Mouse (Mus musculus): ENCODE measurements around the gene Aspm. TPM values are rescaled to one million over a fixed set of nuclear protein-coding genes. Genes with fewer than 3 reads are reported as not detected.
"Not testable (repeated sequence)": the region's sequence is repeated elsewhere in the genome, so short reads cannot be mapped to it uniquely, and the experiment has no call there.

Aspm gene
- polyA plus RNA-seq, 1 experiment from 2014 or later, result 16.1 TPM

- H3K27me3 ChIP-seq (replicated peaks; ENCODE audit: control insufficient read depth, insufficient read depth, low read length), result no peaks in the 10 kb centered on the region
- 23% methylated on average over 10 of the region's 10 CpGs for WGBS
- no peak for ATAC-seq (replicated peaks; ENCODE audit: low FRiP score)
- H3K4me2 ChIP-seq, result peak overlapping the region; percentile 80
- H3K9ac ChIP-seq (ENCODE audit: low read depth, low read length), result no peak overlapping the region
- peak overlapping the region; percentile 70 for H3K4me3 ChIP-seq (ENCODE audit: low read depth, low read length)
- H3K9me3 ChIP-seq (ENCODE audit: control insufficient read depth, low read length), result no peaks in the 10 kb centered on the region
- peaks cover under 1% of the 10 kb centered on the region for H3K36me3 ChIP-seq (ENCODE audit: control insufficient read depth, insufficient read depth, low read length)
- H3K4me1 ChIP-seq (replicated peaks; ENCODE audit: control insufficient read depth, insufficient read depth, low read length), result peaks cover 28% of the 10 kb centered on the region
- DNase-seq (ENCODE audit: low spot score), result no peak
- H3K27ac ChIP-seq (ENCODE audit: low read depth, low read length), result no peak overlapping the region
Measured at GRCm38 (mm10) chr1:139423931-139424330, 30.6 kb upstream of the Aspm start.

- no peak overlapping the region for H3K27ac ChIP-seq (ENCODE audit: low read depth, low read length)
- 62% methylated on average over 3 of the region's 3 CpGs for WGBS
- DNase-seq (ENCODE audit: low spot score), result no peak
- H3K4me2 ChIP-seq, result peak overlapping the region; percentile 54
- H3K4me1 ChIP-seq (replicated peaks; ENCODE audit: control insufficient read depth, insufficient read depth, low read length), result peaks cover 28% of the 10 kb centered on the region
- H3K9ac ChIP-seq (ENCODE audit: low read depth, low read length), result peak overlapping the region; percentile 20; the same call in 1 of the 2 replicates
- H3K27me3 ChIP-seq (replicated peaks; ENCODE audit: control insufficient read depth, insufficient read depth, low read length), result no peaks in the 10 kb centered on the region
- H3K4me3 ChIP-seq (ENCODE audit: low read depth, low read length), result peak overlapping the region; percentile 14
- H3K36me3 ChIP-seq (ENCODE audit: control insufficient read depth, insufficient read depth, low read length), result peaks cover 4% of the 10 kb centered on the region
- H3K9me3 ChIP-seq (ENCODE audit: control insufficient read depth, low read length), result no peaks in the 10 kb centered on the region
- ATAC-seq (replicated peaks; ENCODE audit: low FRiP score), result no peak
Measured at GRCm38 (mm10) chr1:139425006-139425405, 29.6 kb upstream of the Aspm start.

GRCm38 (mm10) chr1:139438373-139438772 lies 16.2 kb upstream of the Aspm start:
- peaks cover 12% of the 10 kb centered on the region; the same call in 1 of the 2 replicates for H3K36me3 ChIP-seq (ENCODE audit: control insufficient read depth, insufficient read depth, low read length)
- H3K9ac ChIP-seq (ENCODE audit: low read depth, low read length), result no peak overlapping the region
- no peak overlapping the region for H3K4me3 ChIP-seq (ENCODE audit: low read depth, low read length)
- no peaks in the 10 kb centered on the region for H3K9me3 ChIP-seq (ENCODE audit: control insufficient read depth, low read length)
- H3K4me2 ChIP-seq, result no peak overlapping the region
- no peaks in the 10 kb centered on the region for H3K4me1 ChIP-seq (replicated peaks; ENCODE audit: control insufficient read depth, insufficient read depth, low read length)
- no peak overlapping the region for H3K27ac ChIP-seq (ENCODE audit: low read depth, low read length)
- no peak for DNase-seq (ENCODE audit: low spot score)
- peak; percentile 61 for ATAC-seq (replicated peaks; ENCODE audit: low FRiP score)
- H3K27me3 ChIP-seq (replicated peaks; ENCODE audit: control insufficient read depth, insufficient read depth, low read length), result no peaks in the 10 kb centered on the region

GRCm38 (mm10) chr1:139443103-139443502 lies 11.5 kb upstream of the Aspm start:
- not testable (repeated sequence) for H3K9ac ChIP-seq (ENCODE audit: low read depth, low read length); H3K4me2 ChIP-seq; ATAC-seq (replicated peaks; ENCODE audit: low FRiP score); H3K36me3 ChIP-seq (ENCODE audit: control insufficient read depth, insufficient read depth, low read length); H3K9me3 ChIP-seq (ENCODE audit: control insufficient read depth, low read length); H3K27me3 ChIP-seq (replicated peaks; ENCODE audit: control insufficient read depth, insufficient read depth, low read length); H3K27ac ChIP-seq (ENCODE audit: low read depth, low read length); DNase-seq (ENCODE audit: low spot score); H3K4me1 ChIP-seq (replicated peaks; ENCODE audit: control insufficient read depth, insufficient read depth, low read length); H3K4me3 ChIP-seq (ENCODE audit: low read depth, low read length)
- 77% methylated on average over 9 of the region's 9 CpGs for WGBS

GRCm38 (mm10) chr1:139455226-139455869 lies 776 bp downstream of the Aspm start:
- Histone ChIP-seq H3K36me3 (ENCODE audit: control insufficient read depth, insufficient read depth, low read length) (peaks cover 10% of the 10 kb centered on the region), H3K4me3 (ENCODE audit: low read depth, low read length) (peak overlapping the region; percentile 87), H3K9ac (ENCODE audit: low read depth, low read length) (peak overlapping the region; percentile 90), H3K9me3 (ENCODE audit: control insufficient read depth, low read length) (no peaks in the 10 kb centered on the region), H3K27me3 (replicated peaks; ENCODE audit: control insufficient read depth, insufficient read depth, low read length) (no peaks in the 10 kb centered on the region), H3K4me1 (replicated peaks; ENCODE audit: control insufficient read depth, insufficient read depth, low read length) (peaks cover 5% of the 10 kb centered on the region), H3K4me2 (peak overlapping the region; percentile 83), H3K27ac (ENCODE audit: low read depth, low read length) (peak overlapping the region; percentile 87)
- DNase-seq (ENCODE audit: low spot score) (no peak), ATAC-seq (replicated peaks; ENCODE audit: low FRiP score) (peak; percentile 59)
- 2% methylated on average over 17 of the region's 17 CpGs for WGBS

- Histone ChIP-seq H3K9ac (ENCODE audit: low read depth, low read length) (no peak overlapping the region), H3K27me3 (replicated peaks; ENCODE audit: control insufficient read depth, insufficient read depth, low read length) (no peaks in the 10 kb centered on the region), H3K36me3 (ENCODE audit: control insufficient read depth, insufficient read depth, low read length) (peaks cover 18% of the 10 kb centered on the region), H3K4me1 (replicated peaks; ENCODE audit: control insufficient read depth, insufficient read depth, low read length) (peaks cover 5% of the 10 kb centered on the region), H3K9me3 (ENCODE audit: control insufficient read depth, low read length) (no peaks in the 10 kb centered on the region), H3K4me3 (ENCODE audit: low read depth, low read length) (no peak overlapping the region), H3K4me2 (no peak overlapping the region; the same call in 1 of the 2 replicates), H3K27ac (ENCODE audit: low read depth, low read length) (no peak overlapping the region)
- DNase-seq (ENCODE audit: low spot score) (no peak), ATAC-seq (replicated peaks; ENCODE audit: low FRiP score) (no peak)
- 75% methylated on average over 5 of the region's 5 CpGs for WGBS
Measured at GRCm38 (mm10) chr1:139460807-139461206, 6.2 kb downstream of the Aspm start.

- Histone ChIP-seq H3K9ac (ENCODE audit: low read depth, low read length) (no peak overlapping the region; the same call in 1 of the 2 replicates), H3K9me3 (ENCODE audit: control insufficient read depth, low read length) (no peaks in the 10 kb centered on the region), H3K36me3 (ENCODE audit: control insufficient read depth, insufficient read depth, low read length) (peaks cover 22% of the 10 kb centered on the region), H3K27me3 (replicated peaks; ENCODE audit: control insufficient read depth, insufficient read depth, low read length) (no peaks in the 10 kb centered on the region), H3K4me2 (no peak overlapping the region; the same call in 1 of the 2 replicates), H3K4me1 (replicated peaks; ENCODE audit: control insufficient read depth, insufficient read depth, low read length) (no peaks in the 10 kb centered on the region), H3K27ac (ENCODE audit: low read depth, low read length) (no peak overlapping the region), H3K4me3 (ENCODE audit: low read depth, low read length) (no peak overlapping the region)
- 69% methylated on average over 11 of the region's 11 CpGs for WGBS
- ATAC-seq (replicated peaks; ENCODE audit: low FRiP score) (peak; percentile 92), DNase-seq (ENCODE audit: low spot score) (no peak)
Measured at GRCm38 (mm10) chr1:139465936-139466335, 11.4 kb downstream of the Aspm start.

GRCm38 (mm10) chr1:139478898-139479297 lies 24.3 kb downstream of the Aspm start:
- 92% methylated on average over 11 of the region's 11 CpGs for WGBS
- DNase-seq (ENCODE audit: low spot score) (no peak), ATAC-seq (replicated peaks; ENCODE audit: low FRiP score) (no peak)
- no peak overlapping the region for H3K27ac ChIP-seq (ENCODE audit: low read depth, low read length)
- no peaks in the 10 kb centered on the region for H3K9me3 ChIP-seq (ENCODE audit: control insufficient read depth, low read length)
- no peak overlapping the region for H3K4me3 ChIP-seq (ENCODE audit: low read depth, low read length)
- no peaks in the 10 kb centered on the region for H3K27me3 ChIP-seq (replicated peaks; ENCODE audit: control insufficient read depth, insufficient read depth, low read length)
- no peak overlapping the region for H3K4me2 ChIP-seq
- H3K4me1 ChIP-seq (replicated peaks; ENCODE audit: control insufficient read depth, insufficient read depth, low read length), result no peaks in the 10 kb centered on the region
- no peak overlapping the region for H3K9ac ChIP-seq (ENCODE audit: low read depth, low read length)
- peaks cover 49% of the 10 kb centered on the region for H3K36me3 ChIP-seq (ENCODE audit: control insufficient read depth, insufficient read depth, low read length)

- H3K4me2 ChIP-seq, result no peak overlapping the region
- no peak for DNase-seq (ENCODE audit: low spot score)
Measured at GRCm38 (mm10) chr1:139480246-139480645, 25.7 kb downstream of the Aspm start.

More at GRCm38 (mm10) chr1:139480246-139480645, 25.7 kb downstream of the Aspm start:
- no peak overlapping the region for H3K4me3 ChIP-seq (ENCODE audit: low read depth, low read length)
- H3K9me3 ChIP-seq (ENCODE audit: control insufficient read depth, low read length), result no peaks in the 10 kb centered on the region
- WGBS, result 91% methylated on average over 8 of the region's 8 CpGs
- H3K36me3 ChIP-seq (ENCODE audit: control insufficient read depth, insufficient read depth, low read length), result peaks cover 41% of the 10 kb centered on the region
- no peaks in the 10 kb centered on the region for H3K27me3 ChIP-seq (replicated peaks; ENCODE audit: control insufficient read depth, insufficient read depth, low read length)
- no peaks in the 10 kb centered on the region for H3K4me1 ChIP-seq (replicated peaks; ENCODE audit: control insufficient read depth, insufficient read depth, low read length)
- ATAC-seq (replicated peaks; ENCODE audit: low FRiP score), result no peak
- H3K9ac ChIP-seq (ENCODE audit: low read depth, low read length), result no peak overlapping the region
- H3K27ac ChIP-seq (ENCODE audit: low read depth, low read length), result no peak overlapping the region

Measured in liver, embryonic 11.5 days (tissue).